Mouse (Mus musculus) MEL (cell line): Measurements from ENCODE around the gene Cox5a. TPM values are rescaled to one million over a fixed set of nuclear protein-coding genes. Genes with fewer than 3 reads are reported as not detected.

ENCODE experiments used
- DNase-seq: peaks from one replicate; pipeline ENCODE4 v3.0.0; 2011; ENCODE audit warnings: low read depth, low spot score
- H3K27ac ChIP-seq: 2 replicates; pipeline ENCODE4 v1.5.1; 2012; ENCODE audit warnings: low read depth, mild to moderate bottlenecking, control low read depth, low read length, moderate library complexity; ENCODE audit not compliant: control insufficient read depth
- H3K27me3 ChIP-seq, 2 experiments: fragments of 150-350 bp in 1 of 2; sonication (generic) in 1 of 2; 2 replicates each; pipeline ENCODE4 v1.6.1; 2012; ENCODE audit warnings: low read length in 2 of 2, mild to moderate bottlenecking in 2 of 2, improper control_type of control experiment in 1 of 2, moderate library complexity in 1 of 2; ENCODE audit not compliant: insufficient read depth in 2 of 2, control insufficient read depth in 1 of 2
- H3K36me3 ChIP-seq, 2 experiments: 2 replicates each; pipeline ENCODE4 v1.6.1; 2012 to 2014; ENCODE audit warnings: low read length in 2 of 2, improper control_type of control experiment in 1 of 2, inconsistent platforms in 1 of 2, mild to moderate bottlenecking in 1 of 2; ENCODE audit not compliant: insufficient read depth in 2 of 2, control insufficient read depth in 1 of 2
- H3K4me1 ChIP-seq, 2 experiments: fragments of 150-350 bp in 1 of 2; sonication (generic) in 1 of 2; 2 replicates each; pipeline ENCODE4 v1.6.1; 2012; ENCODE audit warnings: low read length in 2 of 2, improper control_type of control experiment in 1 of 2, mild to moderate bottlenecking in 1 of 2; ENCODE audit not compliant: insufficient read depth in 2 of 2, control insufficient read depth in 1 of 2
- H3K4me3 ChIP-seq, 2 experiments: fragments of 150-350 bp in 1 of 2; sonication (generic) in 1 of 2; 2 replicates each; pipeline ENCODE4 v1.5.1; 2012; ENCODE audit warnings: low read depth in 2 of 2, low read length in 2 of 2, mild to moderate bottlenecking in 2 of 2, moderate library complexity in 2 of 2, control low read depth in 1 of 2, improper control_type of control experiment in 1 of 2; ENCODE audit not compliant: control insufficient read depth in 1 of 2, insufficient read depth in 1 of 2
- H3K79me2 ChIP-seq: 2 replicates; pipeline ENCODE4 v1.6.1; 2012; ENCODE audit warnings: mild to moderate bottlenecking, low read length, moderate library complexity; ENCODE audit not compliant: control insufficient read depth, poor library complexity, insufficient read depth
- H3K9ac ChIP-seq: 2 replicates; pipeline ENCODE4 v1.6.1; 2012; ENCODE audit warnings: low read depth, mild to moderate bottlenecking, control low read depth, low read length, moderate library complexity; ENCODE audit not compliant: control insufficient read depth, poor library complexity, severe bottlenecking
- H3K9me3 ChIP-seq: fragments of 150-350 bp; sonication (generic); replicated peaks from 2 replicates; pipeline ENCODE4 v1.6.1; 2012; ENCODE audit warnings: mild to moderate bottlenecking, low read length, improper control_type of control experiment, moderate library complexity; ENCODE audit not compliant: insufficient read depth
- CTCF ChIP-seq, 3 experiments: IDR thresholded peaks in 2 of 3; conservative IDR thresholded peaks in 1 of 3; 2 replicates each; pipeline ENCODE4 v1.5.1; 2011 to 2012; ENCODE audit warnings: low read length in 3 of 3, low read depth in 2 of 3, mild to moderate bottlenecking in 2 of 3, improper control_type of control experiment in 1 of 3, inconsistent platforms in 1 of 3, mixed read lengths in 1 of 3, moderate library complexity in 1 of 3; ENCODE audit not compliant: control insufficient read depth in 1 of 3, insufficient read depth in 1 of 3, poor library complexity in 1 of 3, severe bottlenecking in 1 of 3
- E2F4 ChIP-seq: IDR thresholded peaks from 2 replicates; pipeline ENCODE4 v1.6.1; 2011; ENCODE audit warnings: low read depth, low read length, improper control_type of control experiment, borderline replicate concordance
- ELF1 ChIP-seq: IDR thresholded peaks from 2 replicates; pipeline ENCODE4 v1.6.1; 2014; ENCODE audit warnings: low read depth, mild to moderate bottlenecking, inconsistent platforms, low read length, improper control_type of control experiment, moderate library complexity
- MAZ ChIP-seq: IDR thresholded peaks from 2 replicates; pipeline ENCODE4 v1.6.1; 2012; ENCODE audit warnings: low read depth, mild to moderate bottlenecking, inconsistent platforms, low read length, improper control_type of control experiment
- MYB ChIP-seq: IDR thresholded peaks from 2 replicates; pipeline ENCODE4 v1.6.1; 2011; ENCODE audit warnings: mild to moderate bottlenecking, low read depth, low read length, improper control_type of control experiment
- MYC ChIP-seq: IDR thresholded peaks from 2 replicates; pipeline ENCODE4 v1.6.1; 2011; ENCODE audit warnings: low read depth, mild to moderate bottlenecking, low read length, improper control_type of control experiment, moderate library complexity
- POLR2A ChIP-seq, 2 experiments: IDR thresholded peaks; 2 replicates each; pipeline ENCODE4 v1.6.1; 2011 to 2012; ENCODE audit warnings: low read length in 2 of 2, mild to moderate bottlenecking in 2 of 2, control low read depth in 1 of 2, improper control_type of control experiment in 1 of 2, low read depth in 1 of 2, moderate library complexity in 1 of 2; ENCODE audit not compliant: control insufficient read depth in 1 of 2, insufficient read depth in 1 of 2, poor library complexity in 1 of 2
- POLR2AphosphoS5 ChIP-seq: IDR thresholded peaks from 2 replicates; pipeline ENCODE4 v1.6.1; 2012; ENCODE audit warnings: low read depth, borderline replicate concordance, mild to moderate bottlenecking, inconsistent platforms, low read length, moderate library complexity, mixed read lengths
- RAD21 ChIP-seq: IDR thresholded peaks from 2 replicates; pipeline ENCODE4 v1.6.1; 2011; ENCODE audit warnings: mild to moderate bottlenecking, low read depth, low read length, improper control_type of control experiment
- SIN3A ChIP-seq: IDR thresholded peaks from 2 replicates; pipeline ENCODE4 v1.6.1; 2012; ENCODE audit warnings: low read length, improper control_type of control experiment, inconsistent platforms
- SMC3 ChIP-seq: IDR thresholded peaks from 2 replicates; pipeline ENCODE4 v1.6.1; 2011; ENCODE audit warnings: low read depth, low read length, improper control_type of control experiment
- TBP ChIP-seq: IDR thresholded peaks from 2 replicates; pipeline ENCODE4 v1.8.0; 2011; ENCODE audit warnings: low read depth, low read length, improper control_type of control experiment
- USF1 ChIP-seq: IDR thresholded peaks from 2 replicates; pipeline ENCODE4 v1.6.1; 2014; ENCODE audit warnings: low read depth, mild to moderate bottlenecking, inconsistent platforms, low read length, improper control_type of control experiment, moderate library complexity
- ZC3H11A ChIP-seq: IDR thresholded peaks from 2 replicates; pipeline ENCODE4 v1.6.1; 2012; ENCODE audit warnings: low read depth, mild to moderate bottlenecking, inconsistent platforms, low read length, improper control_type of control experiment
- ZMIZ1 ChIP-seq: IDR thresholded peaks from 2 replicates; pipeline ENCODE4 v1.6.1; 2012; ENCODE audit warnings: low read depth, mild to moderate bottlenecking, inconsistent platforms, low read length, improper control_type of control experiment, moderate library complexity
- ZNF384 ChIP-seq: IDR thresholded peaks from 2 replicates; pipeline ENCODE4 v1.6.1; 2012; ENCODE audit warnings: low read depth, mild to moderate bottlenecking, inconsistent platforms, low read length, improper control_type of control experiment
- polyA plus RNA-seq, 2 experiments: library from polyadenylated mRNA; stranded (reverse) in 1 of 2; unstranded in 1 of 2; fragments of >175 nt in 1 of 2; fragments of >200 nt in 1 of 2; gene quantifications; 2 replicates each; pipeline versions ENCODE4 v1.2.1 to v1.2.4; 2012; ENCODE audit warnings: low replicate concordance in 2 of 2, low read depth in 1 of 2; ENCODE audit not compliant: insufficient read length in 2 of 2, insufficient read depth in 1 of 2, missing spikeins in 1 of 2
- total RNA-seq: library from RNA; depleted of rRNA; stranded (reverse); fragments of 300-350 nt; gene quantifications from 2 replicates; pipeline ENCODE4 v1.2.3, GENCODE M21; 2012

The Cox5a gene
- total and polyA plus RNA-seq, 3 experiments: 367 to 400 TPM; not detected in 1

DNA sequence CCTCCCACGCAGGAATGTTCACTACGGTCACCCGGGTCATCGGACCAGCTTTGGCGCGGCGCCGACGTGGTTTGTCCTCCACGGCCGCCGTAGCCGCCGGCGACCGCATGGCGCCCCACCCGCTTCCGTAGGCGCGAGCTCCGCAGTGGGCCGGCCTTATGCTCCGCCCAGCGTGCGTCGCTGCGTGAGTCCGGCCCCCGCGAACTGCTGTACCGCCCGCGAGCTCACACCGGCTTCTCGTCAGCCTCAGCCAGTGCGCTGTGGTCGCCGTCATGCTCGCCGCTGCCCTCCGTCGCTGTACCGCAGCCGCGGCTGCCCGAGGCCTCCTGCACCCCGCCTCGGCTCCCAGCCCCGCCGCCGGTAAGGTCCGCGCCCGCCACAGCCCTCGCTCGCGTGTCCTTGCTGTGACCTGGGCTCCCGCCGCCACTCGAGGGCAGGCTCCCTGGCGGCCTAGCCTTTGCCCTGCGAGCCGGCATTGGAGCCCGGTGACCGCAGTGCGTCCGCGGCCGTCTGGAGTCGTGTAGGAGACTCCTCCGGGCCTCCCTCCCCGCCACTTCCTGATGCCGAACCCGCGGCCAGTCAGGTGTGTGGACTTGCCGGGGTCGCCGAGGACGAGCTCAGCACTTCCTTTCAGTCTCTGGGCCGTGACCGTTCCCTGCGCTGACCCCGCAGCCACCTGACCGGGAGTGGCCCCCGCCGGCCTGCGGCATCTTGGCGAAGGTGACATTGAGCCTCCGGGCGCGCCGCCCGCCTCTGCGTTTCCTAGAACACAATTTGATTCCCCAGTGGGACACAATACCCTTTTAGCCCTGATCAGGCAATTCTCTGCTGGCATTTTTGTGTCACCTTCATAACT lies at the start of gene Cox5a (continued):
- peak; percentile 37; the same call in 1 of the 2 replicates for TF ChIP-seq MAZ
- TF ChIP-seq, all 39 proteins: peak for 17

DNA sequence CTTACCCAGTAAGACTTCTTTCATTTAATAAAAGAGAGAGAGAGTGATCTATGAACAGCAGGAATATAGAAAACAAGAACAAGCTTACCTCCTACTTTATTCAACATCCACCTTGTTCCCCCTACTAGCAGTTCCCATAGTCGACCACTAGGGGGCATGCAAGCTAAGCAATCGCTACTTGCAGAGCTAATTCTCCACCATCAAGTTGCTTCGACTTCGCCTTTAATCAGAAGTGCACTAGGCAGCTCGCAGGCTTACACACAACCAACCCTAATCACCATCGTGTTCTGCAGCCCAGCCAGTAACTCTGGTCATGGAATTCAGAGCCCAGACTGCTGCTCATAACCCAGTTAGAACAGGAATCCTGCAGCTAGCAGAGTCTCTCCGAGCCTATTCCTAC lies 35.3 kb upstream of the Cox5a start:
- Histone ChIP-seq H3K9me3 (no peaks in the 10 kb centered on the region), H3K79me2 (no peaks in the 10 kb centered on the region), H3K4me1 (no peaks in the 10 kb centered on the region), H3K27ac (no peak overlapping the region), H3K27me3 (no peaks in the 10 kb centered on the region; a peak in 1 of 4 replicates), H3K9ac (no peak overlapping the region), H3K36me3 (no peaks in the 10 kb centered on the region), H3K4me3 (no peak overlapping the region)
- TF ChIP-seq SIN3A (peak; percentile 21; the same call in 1 of the 2 replicates), ZC3H11A (peak; percentile 99), ELF1 (0 out of 2 replicates have a peak, but pooled peaks have one; percentile 26), ZMIZ1 (no peak), RAD21 (peak; percentile 98), CTCF (IDR thresholded peaks at IDR 0.05 in 2 of 3, conservative IDR thresholded peaks at IDR 0.05 in 1 of 3; ENCODE audit: control insufficient read depth in 1 of 3, insufficient read depth in 1 of 3, low read depth in 2 of 3, low read length in 3 of 3, poor library complexity in 1 of 3, severe bottlenecking in 1 of 3) (peak; percentile 90 to 99 (median 98)), E2F4 (no peak), SMC3 (peak; percentile 99), USF1 (0 out of 2 replicates have a peak, but pooled peaks have one; percentile 32), ZNF384 (peak; percentile 47; the same call in 1 of the 2 replicates)
- DNase-seq: peak; percentile 90

DNA sequence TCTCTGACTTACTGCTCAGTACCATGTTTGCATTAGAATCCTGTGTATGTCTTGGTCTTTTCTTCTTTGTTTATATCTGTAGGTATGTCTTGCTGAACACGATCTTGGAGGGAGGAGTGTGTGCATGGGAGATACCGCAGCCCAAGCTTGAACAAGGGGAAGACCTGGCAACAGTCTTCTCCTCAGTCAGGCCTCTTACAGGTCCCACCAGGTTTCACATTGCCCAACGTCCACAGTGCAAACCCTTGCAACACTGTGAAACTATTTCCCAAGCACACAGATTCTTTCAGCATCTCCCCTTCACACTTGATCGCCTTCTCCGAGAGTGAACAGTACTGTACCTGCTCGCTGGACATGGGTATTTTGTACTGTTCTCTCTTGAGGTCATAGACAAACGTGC lies 33.3 kb upstream of the Cox5a start:
- H3K4me1 ChIP-seq: no peaks in the 10 kb centered on the region
- H3K79me2 ChIP-seq: no peaks in the 10 kb centered on the region
- H3K9me3 ChIP-seq: no peaks in the 10 kb centered on the region
- H3K36me3 ChIP-seq: no peaks in the 10 kb centered on the region
- H3K27me3 ChIP-seq: no peaks in the 10 kb centered on the region
- no peak overlapping the region for H3K9ac ChIP-seq
- H3K27ac ChIP-seq: no peak overlapping the region
- TF ChIP-seq ZMIZ1: no peak
- TF ChIP-seq POLR2AphosphoS5: no peak
- no peak for TF ChIP-seq TBP
- TF ChIP-seq CTCF (IDR thresholded peaks at IDR 0.05 in 2 of 3, conservative IDR thresholded peaks at IDR 0.05 in 1 of 3; ENCODE audit: control insufficient read depth in 1 of 3, insufficient read depth in 1 of 3, low read depth in 2 of 3, low read length in 3 of 3, poor library complexity in 1 of 3, severe bottlenecking in 1 of 3): no peak
- TF ChIP-seq POLR2A (IDR thresholded peaks at IDR 0.05; ENCODE audit: control insufficient read depth in 1 of 2, insufficient read depth in 1 of 2, low read depth in 1 of 2, low read length in 2 of 2, poor library complexity in 1 of 2): no peak
- TF ChIP-seq MYB: no peak
- TF ChIP-seq MYC: no peak
- TF ChIP-seq, all 39 proteins: peak for 0
- H3K4me3 ChIP-seq: no peak overlapping the region
- DNase-seq: no peak
